Mouse (Mus musculus): Measurements from ENCODE around the gene Akt2. TPM values are rescaled to one million over a fixed set of nuclear protein-coding genes. Genes with fewer than 3 reads are reported as not detected.

The Akt2 gene
- polyA plus RNA-seq, 1 experiment, result 83.5 TPM

DNA sequence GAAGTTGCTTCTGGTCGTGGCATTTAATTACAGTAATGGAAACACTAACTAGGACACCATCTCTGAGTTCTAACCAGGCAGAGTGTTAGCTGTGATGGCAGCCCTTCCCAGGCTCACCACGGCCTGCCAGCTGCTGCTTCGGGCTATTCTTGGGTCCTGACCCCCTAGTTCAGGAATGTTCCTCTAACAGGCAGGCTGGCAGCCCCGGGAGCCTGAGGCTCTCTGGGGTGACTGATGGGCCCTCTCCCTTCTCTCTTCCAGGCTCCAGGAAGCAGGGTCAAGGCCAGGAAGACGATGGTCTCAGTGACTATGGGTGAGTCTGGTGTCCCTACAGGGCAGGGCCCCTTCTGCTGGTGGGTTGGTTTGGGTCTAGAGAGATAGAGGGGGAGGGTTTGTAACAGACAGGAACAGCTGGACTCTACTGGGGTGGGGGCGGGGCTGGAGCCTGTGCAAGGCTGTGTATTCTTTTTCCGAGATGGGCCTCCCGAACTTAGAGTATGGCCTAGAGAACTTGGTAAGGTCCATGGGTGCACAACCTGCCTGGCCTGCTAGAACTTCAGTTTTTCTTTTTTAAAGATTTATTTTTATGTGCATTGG, 31.0 kb upstream of the Akt2 start:
- Histone ChIP-seq H3K27ac (ENCODE audit: insufficient read depth, low read depth, low read length) (no peak overlapping the region), H3K4me1 (ENCODE audit: control insufficient read depth, insufficient read depth, low read length) (peaks cover 36% of the 10 kb centered on the region), H3K4me3 (ENCODE audit: insufficient read depth, low read length) (no peak overlapping the region)
- no peak for TF ChIP-seq POLR2A (IDR thresholded peaks at IDR 0.05; ENCODE audit: borderline replicate concordance, low read depth, low read length)

DNA sequence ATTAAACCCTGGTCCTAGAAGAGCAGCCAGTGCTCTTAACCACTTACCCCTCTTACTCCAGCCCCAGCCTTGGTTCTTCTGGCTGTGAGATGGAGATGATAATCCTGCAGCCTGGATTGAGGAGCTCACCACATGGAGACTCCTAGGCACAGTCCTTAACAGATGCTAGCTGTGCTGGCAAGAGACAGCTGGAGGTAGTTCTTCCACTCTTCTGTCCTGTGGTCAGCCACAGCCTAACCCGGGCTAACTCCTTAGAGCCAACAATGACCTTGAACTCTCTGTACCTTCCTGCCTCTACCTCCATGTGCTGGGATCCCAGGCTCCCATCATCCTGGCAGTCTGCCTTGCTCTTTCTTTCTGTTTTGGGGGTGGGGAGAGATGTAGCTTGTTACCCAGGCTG, 30.4 kb upstream of the Akt2 start:
- Histone ChIP-seq H3K27ac (ENCODE audit: insufficient read depth, low read depth, low read length) (no peak overlapping the region), H3K4me1 (ENCODE audit: control insufficient read depth, insufficient read depth, low read length) (peaks cover 31% of the 10 kb centered on the region), H3K4me3 (ENCODE audit: insufficient read depth, low read length) (no peak overlapping the region)
- TF ChIP-seq POLR2A (IDR thresholded peaks at IDR 0.05; ENCODE audit: borderline replicate concordance, low read depth, low read length) (no peak), CTCF (IDR thresholded peaks at IDR 0.05; ENCODE audit: low read depth, low read length) (no peak)

DNA sequence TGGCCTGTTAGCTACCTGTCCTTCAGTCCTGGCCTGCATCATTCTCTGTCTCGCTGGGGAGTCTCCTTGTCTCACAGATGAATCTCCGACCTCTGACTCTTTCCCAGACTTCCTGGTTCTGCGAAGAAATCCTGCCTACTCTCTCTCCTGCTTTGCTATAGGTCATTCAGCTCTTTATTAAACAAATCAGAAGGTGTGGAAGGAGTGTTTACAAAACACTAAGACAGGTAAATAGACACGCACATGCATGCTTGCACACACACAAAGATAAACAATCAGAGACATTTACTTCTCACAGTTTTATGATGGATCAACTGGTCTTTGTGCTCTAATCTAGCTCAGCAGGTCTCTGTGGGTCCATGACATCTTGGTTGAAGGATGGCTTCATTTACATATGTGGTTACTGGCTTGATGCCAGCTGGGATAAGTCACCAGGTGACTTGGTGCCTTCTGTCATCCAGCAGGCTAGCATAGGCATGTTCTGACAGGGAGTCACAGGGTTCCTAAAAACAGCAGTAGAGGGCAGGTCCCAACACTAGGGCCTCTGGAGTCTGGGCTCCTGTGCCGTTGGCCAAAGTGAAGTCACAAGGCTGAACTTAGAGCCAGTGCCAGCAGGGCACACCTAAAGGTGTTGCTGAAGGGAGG, 21.6 kb upstream of the Akt2 start:
- Histone ChIP-seq H3K27ac (ENCODE audit: insufficient read depth, low read depth, low read length) (no peak overlapping the region), H3K4me3 (ENCODE audit: insufficient read depth, low read length) (no peak overlapping the region), H3K4me1 (ENCODE audit: control insufficient read depth, insufficient read depth, low read length) (peaks cover 24% of the 10 kb centered on the region)
- TF ChIP-seq CTCF (IDR thresholded peaks at IDR 0.05; ENCODE audit: low read depth, low read length) (no peak), POLR2A (IDR thresholded peaks at IDR 0.05; ENCODE audit: borderline replicate concordance, low read depth, low read length) (no peak)

DNA sequence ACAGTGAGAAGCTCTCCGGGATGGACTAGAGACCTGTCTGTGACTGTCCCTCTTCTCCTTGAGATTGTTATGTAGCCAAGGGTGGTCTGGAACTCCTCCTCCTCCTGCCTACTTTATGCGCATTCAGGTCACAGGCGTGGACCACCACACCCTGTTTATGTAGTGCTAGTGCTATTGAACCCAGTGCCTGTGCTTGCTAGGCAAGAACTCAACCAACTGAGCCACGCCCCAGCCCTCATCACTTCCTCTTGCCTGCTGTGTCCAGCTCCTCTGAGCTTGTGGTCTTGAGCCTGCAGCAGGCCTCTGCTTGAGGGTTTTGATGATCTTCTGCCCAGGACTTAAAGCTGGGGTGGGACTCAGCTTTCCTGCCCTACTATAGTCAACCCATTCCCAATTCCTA, 19.2 kb upstream of the Akt2 start:
- Histone ChIP-seq H3K27ac (ENCODE audit: insufficient read depth, low read depth, low read length) (peak overlapping the region; percentile 50), H3K4me1 (ENCODE audit: control insufficient read depth, insufficient read depth, low read length) (peaks cover 36% of the 10 kb centered on the region), H3K4me3 (ENCODE audit: insufficient read depth, low read length) (no peak overlapping the region)
- TF ChIP-seq CTCF (IDR thresholded peaks at IDR 0.05; ENCODE audit: low read depth, low read length), result no peak
- no peak for TF ChIP-seq POLR2A (IDR thresholded peaks at IDR 0.05; ENCODE audit: borderline replicate concordance, low read depth, low read length)

DNA sequence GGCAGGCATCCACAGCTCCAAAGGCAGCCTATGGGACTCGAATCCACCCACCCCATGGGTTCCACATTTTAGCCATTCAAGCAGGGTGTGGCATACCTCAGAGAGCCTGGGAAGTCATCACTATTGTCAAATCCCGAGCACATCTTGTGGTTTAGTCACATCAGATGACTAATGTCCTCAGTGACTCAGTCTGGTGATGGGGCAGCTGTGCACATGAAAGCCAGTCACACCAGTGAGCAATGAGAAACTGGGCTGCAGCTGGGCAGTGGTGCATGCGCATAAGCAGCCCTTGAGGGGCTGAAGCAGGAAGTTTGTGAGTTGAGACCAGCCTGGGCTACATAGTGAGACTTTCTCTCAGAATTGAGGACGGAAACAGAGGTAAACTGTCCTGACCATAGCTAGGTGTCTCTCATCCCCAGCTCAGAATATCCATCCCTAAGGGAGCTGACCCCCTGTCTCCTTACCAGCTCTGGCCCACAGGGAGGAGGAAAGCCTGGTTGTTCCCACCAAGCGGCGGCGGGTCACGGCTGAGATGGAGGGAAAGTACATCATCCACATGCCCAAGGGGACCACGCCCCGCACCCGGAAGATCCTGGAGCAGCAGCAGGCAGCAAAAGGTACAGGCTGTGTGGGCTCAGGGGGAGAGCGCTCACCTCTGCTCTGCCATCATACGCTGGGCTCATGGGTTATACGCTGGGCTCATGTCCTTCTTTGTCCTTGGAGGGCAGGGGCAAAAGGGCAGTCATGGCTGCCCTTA, 17.1 kb upstream of the Akt2 start:
- Histone ChIP-seq H3K4me3 (ENCODE audit: insufficient read depth, low read length) (peak overlapping the region; percentile 25), H3K27ac (ENCODE audit: insufficient read depth, low read depth, low read length) (peak overlapping the region; percentile 87), H3K4me1 (ENCODE audit: control insufficient read depth, insufficient read depth, low read length) (peaks cover 41% of the 10 kb centered on the region)
- no peak for TF ChIP-seq CTCF (IDR thresholded peaks at IDR 0.05; ENCODE audit: low read depth, low read length)
- TF ChIP-seq POLR2A (IDR thresholded peaks at IDR 0.05; ENCODE audit: borderline replicate concordance, low read depth, low read length), result no peak

DNA sequence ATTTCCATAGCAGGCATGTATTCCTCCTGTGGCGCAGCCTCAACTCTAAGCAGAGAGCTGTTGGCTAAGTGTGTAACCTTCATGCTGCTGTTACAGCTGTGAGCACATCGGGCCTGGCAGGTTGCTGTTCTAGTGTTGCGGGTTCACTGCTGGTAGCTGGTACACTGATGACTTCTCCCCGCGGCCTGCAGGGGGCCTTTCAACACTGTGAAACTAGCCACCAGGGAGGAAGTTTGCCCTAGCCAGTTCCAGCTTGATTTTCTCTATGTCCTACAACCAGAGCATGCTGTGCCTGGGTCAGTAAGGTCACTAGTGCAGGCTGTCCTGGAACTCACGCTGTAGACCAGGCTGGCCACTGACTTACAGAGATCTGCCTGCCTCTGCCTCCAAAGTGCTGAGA, 14.4 kb upstream of the Akt2 start:
- H3K4me1 ChIP-seq (ENCODE audit: control insufficient read depth, insufficient read depth, low read length), result peaks cover 50% of the 10 kb centered on the region
- TF ChIP-seq POLR2A (IDR thresholded peaks at IDR 0.05; ENCODE audit: borderline replicate concordance, low read depth, low read length) (no peak), CTCF (IDR thresholded peaks at IDR 0.05; ENCODE audit: low read depth, low read length) (peak; percentile 37; the same call in 1 of the 2 replicates)
- H3K4me3 ChIP-seq (ENCODE audit: insufficient read depth, low read length), result no peak overlapping the region
- H3K27ac ChIP-seq (ENCODE audit: insufficient read depth, low read depth, low read length), result peak overlapping the region; percentile 67

DNA sequence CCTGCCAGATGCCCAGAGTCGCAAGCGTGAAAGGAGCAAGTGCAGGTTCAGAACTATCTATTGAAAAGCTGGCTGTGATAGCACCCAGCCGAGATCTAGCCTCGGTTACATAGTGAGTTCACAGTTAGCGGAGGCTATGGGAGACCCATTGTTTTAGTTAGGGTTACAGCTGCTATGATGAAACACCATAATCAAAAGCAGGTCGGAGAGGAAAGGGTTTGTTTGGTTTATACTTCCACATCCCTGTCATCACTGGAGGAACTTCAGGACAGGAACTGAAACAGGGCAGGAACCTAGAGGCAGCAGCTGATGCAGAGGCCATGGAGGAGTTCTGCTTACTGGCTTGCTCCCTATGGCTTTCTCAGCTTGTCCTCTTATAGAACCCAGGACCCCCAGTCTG, 13.8 kb upstream of the Akt2 start:
- Histone ChIP-seq H3K4me3 (ENCODE audit: insufficient read depth, low read length) (no peak overlapping the region), H3K4me1 (ENCODE audit: control insufficient read depth, insufficient read depth, low read length) (peaks cover 46% of the 10 kb centered on the region), H3K27ac (ENCODE audit: insufficient read depth, low read depth, low read length) (peak overlapping the region; percentile 67)
- no peak for TF ChIP-seq CTCF (IDR thresholded peaks at IDR 0.05; ENCODE audit: low read depth, low read length)
- no peak for TF ChIP-seq POLR2A (IDR thresholded peaks at IDR 0.05; ENCODE audit: borderline replicate concordance, low read depth, low read length)

DNA sequence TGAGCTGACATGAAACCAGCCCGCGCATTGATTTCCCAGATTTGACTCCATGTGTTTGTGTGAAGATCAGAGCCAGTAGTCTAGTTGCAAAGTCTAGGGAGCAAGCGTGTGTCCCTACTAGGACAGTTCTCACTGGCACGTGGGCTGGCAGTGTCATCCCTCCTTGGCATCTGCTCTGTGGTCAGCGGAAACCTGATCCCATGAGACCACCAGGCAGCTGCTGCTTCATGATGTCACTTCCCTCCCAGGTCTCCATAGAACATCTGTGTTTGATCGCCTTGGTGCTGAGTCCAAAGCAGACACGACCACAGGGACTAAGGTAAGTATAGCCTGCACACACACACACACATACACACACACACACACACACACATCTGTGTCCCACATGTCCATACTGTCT, 12.9 kb upstream of the Akt2 start:
- H3K27ac ChIP-seq (ENCODE audit: insufficient read depth, low read depth, low read length), result no peak overlapping the region
- TF ChIP-seq CTCF (IDR thresholded peaks at IDR 0.05; ENCODE audit: low read depth, low read length), result no peak
- no peak for TF ChIP-seq POLR2A (IDR thresholded peaks at IDR 0.05; ENCODE audit: borderline replicate concordance, low read depth, low read length)
- peaks cover 43% of the 10 kb centered on the region for H3K4me1 ChIP-seq (ENCODE audit: control insufficient read depth, insufficient read depth, low read length)
- H3K4me3 ChIP-seq (ENCODE audit: insufficient read depth, low read length), result no peak overlapping the region

DNA sequence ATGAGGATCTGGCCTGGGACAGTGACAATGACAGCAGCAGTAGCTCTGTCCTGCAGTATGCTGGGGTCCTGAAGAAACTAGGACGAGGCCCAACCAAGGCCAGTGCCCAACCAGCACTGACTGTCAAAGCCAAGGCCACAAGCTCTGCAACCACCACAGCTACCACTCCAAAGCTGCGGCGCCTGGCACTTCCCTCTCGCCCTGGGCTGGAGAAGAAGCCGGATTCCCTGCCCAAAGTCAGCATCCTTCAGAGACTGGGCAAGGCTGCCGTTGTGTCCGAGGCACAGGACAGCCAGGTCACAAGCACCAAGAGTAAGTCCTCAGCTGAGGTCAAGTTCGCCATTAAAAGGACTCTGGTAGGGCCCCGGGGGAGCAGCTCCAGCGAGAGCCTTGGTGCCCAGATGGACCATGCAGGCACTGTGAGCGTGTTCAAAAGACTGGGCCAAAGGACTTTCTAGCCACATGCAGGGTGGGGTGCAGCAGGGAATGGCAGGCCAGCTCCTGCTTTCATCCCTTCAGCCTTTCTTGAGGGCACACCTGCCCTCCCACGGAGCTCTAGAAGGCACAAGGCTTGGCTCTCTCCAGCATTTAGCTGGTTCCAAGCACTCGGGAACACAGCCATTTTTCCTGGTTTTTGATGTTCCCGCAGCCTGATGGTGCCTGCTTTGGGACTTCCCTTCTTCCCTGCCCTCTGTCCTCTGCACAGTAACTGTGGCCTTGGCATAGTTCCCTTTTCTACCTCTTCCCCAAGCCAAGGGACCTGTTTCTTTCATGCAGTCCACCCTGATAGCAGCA, 10.8 kb upstream of the Akt2 start:
- Histone ChIP-seq H3K27ac (ENCODE audit: insufficient read depth, low read depth, low read length) (peak overlapping the region; percentile 21), H3K4me3 (ENCODE audit: insufficient read depth, low read length) (no peak overlapping the region), H3K4me1 (ENCODE audit: control insufficient read depth, insufficient read depth, low read length) (peaks cover 26% of the 10 kb centered on the region)
- no peak for TF ChIP-seq CTCF (IDR thresholded peaks at IDR 0.05; ENCODE audit: low read depth, low read length)
- TF ChIP-seq POLR2A (IDR thresholded peaks at IDR 0.05; ENCODE audit: borderline replicate concordance, low read depth, low read length), result no peak

All from bone marrow macrophage, adult 2 months (primary cell).